Mouse (Mus musculus) erythroblast, embryonic 14.5 days (primary cell): ENCODE measurements at regions not wholly inside any gene's neighbourhood (a gene's known extent, or its start where the extent isn't known, plus 50 kb on each side); places are given as distances from the start of the nearest gene placed in this dataset.

ENCODE experiments used
- GATA1 ChIP-seq: IDR thresholded peaks from 2 replicates; pipeline ENCODE4 v1.6.1; 2012; ENCODE audit warnings: low read length, inconsistent platforms, mixed read lengths
- TAL1 ChIP-seq: IDR thresholded peaks from 3 replicates; pipeline ENCODE4 v1.6.1; 2012; ENCODE audit warnings: low read length, inconsistent platforms, mixed read lengths

GRCm38 (mm10) chr2:78023416-78023815 lies 77.2 kb upstream of the Cwc22 start:
- no peak for TF ChIP-seq GATA1
- TF ChIP-seq TAL1, result no peak
